Mouse (Mus musculus) lung, adult 2 months (tissue): ENCODE measurements at regions not wholly inside any gene's neighbourhood (a gene's known extent, or its start where the extent isn't known, plus 50 kb on each side); places are given as distances from the start of the nearest gene placed in this dataset.

Source experiments
- CTCF ChIP-seq: fragments of 200-500 bp; IDR thresholded peaks from 2 replicates; pipeline ENCODE4 v1.5.1; 2011; ENCODE audit warnings: mild to moderate bottlenecking, low read length, control low read depth; ENCODE audit not compliant: insufficient read depth
- POLR2A ChIP-seq: fragments of 200-500 bp; IDR thresholded peaks from 2 replicates; pipeline ENCODE4 v1.6.1; 2011; ENCODE audit warnings: low read depth, mild to moderate bottlenecking, control low read depth, low read length, borderline replicate concordance; ENCODE audit errors: extremely low read depth

GRCm38 (mm10) chr14:25407111-25407510 lies 51.9 kb upstream of the Zmiz1 start:
- TF ChIP-seq CTCF: no peak
- no peak for TF ChIP-seq POLR2A
